Mouse (Mus musculus) CH12.LX (cell line): Measurements from ENCODE around the gene Tcf7l1.

Experiments used
- CTCF ChIP-seq, 2 experiments: IDR thresholded peaks in 1 of 2; conservative IDR thresholded peaks in 1 of 2; 2 replicates each; pipeline ENCODE4 v1.5.1; 2011 to 2012; ENCODE audit warnings: low read depth in 2 of 2, low read length in 2 of 2, improper control_type of control experiment in 1 of 2, inconsistent platforms in 1 of 2, mild to moderate bottlenecking in 1 of 2, moderate library complexity in 1 of 2
- E2F4 ChIP-seq: IDR thresholded peaks from 2 replicates; pipeline ENCODE4 v1.6.1; 2011; ENCODE audit warnings: low read depth, low read length, improper control_type of control experiment; ENCODE audit not compliant: insufficient replicate concordance

- no peak for TF ChIP-seq E2F4
- TF ChIP-seq CTCF (conservative IDR thresholded peaks at IDR 0.05 in 1 of 2, IDR thresholded peaks at IDR 0.05 in 1 of 2; ENCODE audit: low read depth in 2 of 2, low read length in 2 of 2): no peak
These were observed 158.1 kb downstream of the Tcf7l1 start for GRCm38 (mm10) chr6:72630961-72631360.
